Mouse (Mus musculus): Measurements from ENCODE around the gene Olfr108.

Gene Olfr108

DNA sequence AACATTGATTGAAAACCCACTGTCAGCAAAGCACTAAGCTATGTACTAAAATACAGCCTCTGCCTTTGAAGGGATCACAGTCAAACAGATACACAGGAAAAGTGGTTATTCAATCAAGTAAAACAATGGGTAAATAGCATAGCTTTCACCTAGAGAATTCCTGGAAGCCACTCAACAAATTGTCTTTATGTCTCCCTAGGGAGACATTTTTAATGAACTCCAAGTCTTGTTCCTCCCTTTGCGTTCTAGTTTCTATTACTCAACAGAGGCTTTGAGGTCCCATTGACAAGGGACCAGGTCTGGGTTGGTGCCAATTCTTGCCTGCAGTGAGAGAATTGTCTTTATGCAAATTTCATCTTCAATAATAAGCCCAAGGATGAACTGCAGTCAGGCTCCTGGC, at the start of gene Olfr108:
Gene Olfr108 (plus strand): TSS at position 301 of the 400 bp plus-strand sequence.
- DNase-seq (ENCODE audit: low spot score in 2 of 2): no peak

DNA sequence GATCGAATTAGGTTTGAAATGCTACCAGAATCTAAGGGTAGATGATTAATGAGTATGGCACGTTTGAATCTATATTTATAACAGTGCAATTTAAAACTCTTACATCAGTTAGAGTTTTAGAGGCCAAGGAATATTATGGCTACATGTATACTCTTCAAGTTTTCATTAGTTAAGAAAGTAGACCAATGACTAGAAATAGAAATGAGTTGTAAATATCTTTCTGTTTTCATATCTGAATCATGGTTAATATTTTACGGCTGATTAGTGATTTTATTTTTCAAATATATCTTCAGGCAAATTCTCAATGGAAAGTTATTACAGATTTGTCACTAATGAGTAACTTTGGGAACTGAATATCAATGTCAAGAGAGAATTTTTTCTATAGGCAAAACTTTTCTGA, 46.4 kb upstream of the Olfr108 start, which contains the start of gene Olfr107:
Gene Olfr107 (plus strand): TSS at position 301 of the 400 bp plus-strand sequence.
- no peak for DNase-seq (ENCODE audit: low spot score in 2 of 2)

DNA sequence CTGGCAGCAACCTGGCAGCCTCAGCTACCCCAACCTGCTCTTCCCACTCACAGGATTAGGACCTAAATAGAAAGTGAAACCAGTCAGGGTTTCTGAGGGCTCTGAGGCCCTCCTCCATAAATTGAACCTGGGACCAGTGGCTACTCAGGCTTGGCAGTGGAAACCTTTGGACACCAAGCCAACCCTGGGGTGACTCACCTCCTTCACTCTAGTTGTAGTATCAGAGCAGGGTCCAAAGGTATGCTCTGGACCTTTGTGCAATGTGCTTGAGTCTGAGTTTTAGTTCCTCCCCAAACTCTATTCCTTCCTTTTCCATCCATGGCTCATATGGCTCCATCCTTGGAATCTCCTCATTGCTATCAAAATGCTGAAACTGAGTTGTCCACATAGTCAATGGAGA, 31.9 kb upstream of the Olfr108 start:
- no peak for DNase-seq (ENCODE audit: low spot score in 2 of 2)

DNA sequence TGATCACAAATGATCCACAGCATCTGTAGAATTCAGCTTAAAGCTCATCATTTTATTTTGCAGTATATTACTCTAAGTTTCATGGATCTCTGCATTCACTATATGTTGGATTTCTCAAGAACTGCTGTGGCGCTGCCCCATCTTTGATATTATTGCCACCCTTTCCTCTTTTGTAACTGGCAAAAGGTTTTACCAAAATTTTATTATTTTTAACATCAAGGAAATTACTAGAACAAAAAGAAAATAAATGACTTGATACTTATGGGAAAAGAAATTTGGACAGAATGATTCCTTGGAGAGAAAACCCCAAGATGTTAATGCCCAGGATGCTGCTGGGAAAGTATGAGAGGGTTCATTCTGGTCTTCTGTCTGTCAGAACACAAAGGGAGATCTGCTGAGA, 13.3 kb downstream of the Olfr108 start, which contains the start of gene Olfr109:
Gene Olfr109 (plus strand): TSS at position 301 of the 400 bp plus-strand sequence.
- DNase-seq (ENCODE audit: low spot score in 2 of 2): no peak

DNA sequence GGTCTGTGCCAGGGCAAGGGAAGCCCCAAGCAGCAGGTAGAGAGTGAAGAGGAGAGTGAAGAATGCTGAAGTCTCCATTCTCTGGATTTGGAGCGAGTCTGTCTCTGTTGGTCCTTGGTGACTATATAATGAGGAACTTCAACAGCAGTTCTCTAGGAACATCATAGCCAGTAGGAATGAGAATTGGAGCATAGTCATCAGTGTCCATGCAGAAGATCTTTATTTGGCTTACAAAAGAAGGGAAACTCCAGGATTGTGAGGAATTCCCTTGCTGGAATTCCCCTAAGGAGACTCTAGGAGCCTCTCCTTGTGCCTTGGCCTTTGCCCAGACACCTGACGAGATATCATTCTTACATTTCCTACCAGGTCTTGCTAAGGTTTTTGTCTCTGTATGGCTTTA, 38.2 kb downstream of the Olfr108 start, which contains the start of gene H2-M2:
Gene H2-M2 (minus strand): TSS at position 101 of the 400 bp plus-strand sequence.
- no peak for DNase-seq (ENCODE audit: low spot score in 2 of 2)

DNA sequence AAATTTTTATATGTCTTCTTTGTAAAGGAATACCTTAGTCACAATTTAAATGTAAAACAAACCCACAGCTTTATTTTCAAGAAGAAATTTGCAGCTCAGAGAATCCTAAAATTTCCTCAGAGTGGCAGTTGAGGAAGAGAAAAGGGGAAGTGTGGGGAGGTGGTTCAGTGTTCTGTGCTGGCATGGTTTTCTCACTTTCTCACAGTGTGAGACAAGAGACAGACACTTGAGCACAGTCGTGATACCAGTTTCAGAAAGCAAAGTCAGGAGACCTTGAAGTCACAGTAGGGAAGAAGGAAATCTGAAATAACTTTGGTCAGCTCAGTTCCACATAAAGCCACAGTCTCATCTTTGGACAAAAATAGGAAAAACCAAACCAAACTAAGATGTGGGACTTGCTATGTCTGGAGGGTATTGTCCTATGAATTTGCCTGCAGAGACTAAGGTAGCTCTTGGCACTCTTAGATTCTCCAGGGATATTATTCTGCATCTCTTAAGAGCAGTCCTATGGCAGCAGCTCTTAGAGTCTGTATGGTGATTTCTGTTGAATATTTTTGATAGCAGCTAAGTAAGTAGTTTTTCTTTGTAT, 46.7 kb downstream of the Olfr108 start, which contains the start of gene Olfr110:
Gene Olfr110 (plus strand): TSS at position 539 of the 589 bp plus-strand sequence.
- no peak for DNase-seq (ENCODE audit: low spot score in 2 of 2)

All from natural killer cell, adult 2 months (primary cell).